Mouse (Mus musculus) T-cell, adult 2 months (primary cell): ENCODE data around the gene Eef1akmt2.

ENCODE experiments used
- DNase-seq: peaks from one replicate; pipeline ENCODE4 v3.0.0; 2022; ENCODE audit warnings: low spot score

Gene Eef1akmt2

GRCm38 (mm10) chr7:132787496-132788190 is 64.8 kb downstream of the Eef1akmt2 start:
- no peak for DNase-seq

GRCm38 (mm10) chr7:132787022-132787421 is 65.5 kb downstream of the Eef1akmt2 start:
- DNase-seq, result no peak

GRCm38 (mm10) chr7:132786522-132786921 is 66.0 kb downstream of the Eef1akmt2 start:
- DNase-seq, result no peak

- no peak for DNase-seq
These were observed 66.5 kb downstream of the Eef1akmt2 start for GRCm38 (mm10) chr7:132786011-132786410.

GRCm38 (mm10) chr7:132784101-132784500 is 68.4 kb downstream of the Eef1akmt2 start:
- no peak for DNase-seq

GRCm38 (mm10) chr7:132781850-132782249 is 70.6 kb downstream of the Eef1akmt2 start:
- DNase-seq, result no peak

- no peak for DNase-seq
These were observed 71.2 kb downstream of the Eef1akmt2 start for GRCm38 (mm10) chr7:132781130-132781814.

- no peak for DNase-seq
These were observed 71.9 kb downstream of the Eef1akmt2 start for GRCm38 (mm10) chr7:132780611-132781010.

GRCm38 (mm10) chr7:132778630-132779029 is 73.8 kb downstream of the Eef1akmt2 start:
- DNase-seq, result no peak

- no peak for DNase-seq
These were observed 74.6 kb downstream of the Eef1akmt2 start for GRCm38 (mm10) chr7:132777728-132778453.
